Mouse (Mus musculus) MEL (cell line): ENCODE measurements at regions not wholly inside any gene's neighbourhood (a gene's known extent, or its start where the extent isn't known, plus 50 kb on each side); places are given as distances from the start of the nearest gene placed in this dataset.

Source experiments
- DNase-seq: peaks from one replicate; pipeline ENCODE4 v3.0.0; 2011; ENCODE audit warnings: low read depth, low spot score
- H3K27ac ChIP-seq: 2 replicates; pipeline ENCODE4 v1.5.1; 2012; ENCODE audit warnings: low read depth, mild to moderate bottlenecking, control low read depth, low read length, moderate library complexity; ENCODE audit not compliant: control insufficient read depth
- H3K27me3 ChIP-seq, 2 experiments: fragments of 150-350 bp in 1 of 2; sonication (generic) in 1 of 2; 2 replicates each; pipeline ENCODE4 v1.6.1; 2012; ENCODE audit warnings: low read length in 2 of 2, mild to moderate bottlenecking in 2 of 2, improper control_type of control experiment in 1 of 2, moderate library complexity in 1 of 2; ENCODE audit not compliant: insufficient read depth in 2 of 2, control insufficient read depth in 1 of 2
- H3K36me3 ChIP-seq, 2 experiments: 2 replicates each; pipeline ENCODE4 v1.6.1; 2012 to 2014; ENCODE audit warnings: low read length in 2 of 2, improper control_type of control experiment in 1 of 2, inconsistent platforms in 1 of 2, mild to moderate bottlenecking in 1 of 2; ENCODE audit not compliant: insufficient read depth in 2 of 2, control insufficient read depth in 1 of 2
- H3K4me1 ChIP-seq, 2 experiments: fragments of 150-350 bp in 1 of 2; sonication (generic) in 1 of 2; 2 replicates each; pipeline ENCODE4 v1.6.1; 2012; ENCODE audit warnings: low read length in 2 of 2, improper control_type of control experiment in 1 of 2, mild to moderate bottlenecking in 1 of 2; ENCODE audit not compliant: insufficient read depth in 2 of 2, control insufficient read depth in 1 of 2
- H3K4me3 ChIP-seq, 2 experiments: fragments of 150-350 bp in 1 of 2; sonication (generic) in 1 of 2; 2 replicates each; pipeline ENCODE4 v1.5.1; 2012; ENCODE audit warnings: low read depth in 2 of 2, low read length in 2 of 2, mild to moderate bottlenecking in 2 of 2, moderate library complexity in 2 of 2, control low read depth in 1 of 2, improper control_type of control experiment in 1 of 2; ENCODE audit not compliant: control insufficient read depth in 1 of 2, insufficient read depth in 1 of 2
- H3K79me2 ChIP-seq: 2 replicates; pipeline ENCODE4 v1.6.1; 2012; ENCODE audit warnings: mild to moderate bottlenecking, low read length, moderate library complexity; ENCODE audit not compliant: control insufficient read depth, poor library complexity, insufficient read depth
- H3K9ac ChIP-seq: 2 replicates; pipeline ENCODE4 v1.6.1; 2012; ENCODE audit warnings: low read depth, mild to moderate bottlenecking, control low read depth, low read length, moderate library complexity; ENCODE audit not compliant: control insufficient read depth, poor library complexity, severe bottlenecking
- H3K9me3 ChIP-seq: fragments of 150-350 bp; sonication (generic); replicated peaks from 2 replicates; pipeline ENCODE4 v1.6.1; 2012; ENCODE audit warnings: mild to moderate bottlenecking, low read length, improper control_type of control experiment, moderate library complexity; ENCODE audit not compliant: insufficient read depth
- BHLHE40 ChIP-seq: IDR thresholded peaks from 2 replicates; pipeline ENCODE4 v1.6.1; 2012; ENCODE audit warnings: low read depth, mild to moderate bottlenecking, inconsistent platforms, low read length, improper control_type of control experiment, borderline replicate concordance
- CTCF ChIP-seq, 3 experiments: IDR thresholded peaks in 2 of 3; conservative IDR thresholded peaks in 1 of 3; 2 replicates each; pipeline ENCODE4 v1.5.1; 2011 to 2012; ENCODE audit warnings: low read length in 3 of 3, low read depth in 2 of 3, mild to moderate bottlenecking in 2 of 3, improper control_type of control experiment in 1 of 3, inconsistent platforms in 1 of 3, mixed read lengths in 1 of 3, moderate library complexity in 1 of 3; ENCODE audit not compliant: control insufficient read depth in 1 of 3, insufficient read depth in 1 of 3, poor library complexity in 1 of 3, severe bottlenecking in 1 of 3
- E2F4 ChIP-seq: IDR thresholded peaks from 2 replicates; pipeline ENCODE4 v1.6.1; 2011; ENCODE audit warnings: low read depth, low read length, improper control_type of control experiment, borderline replicate concordance
- ELF1 ChIP-seq: IDR thresholded peaks from 2 replicates; pipeline ENCODE4 v1.6.1; 2014; ENCODE audit warnings: low read depth, mild to moderate bottlenecking, inconsistent platforms, low read length, improper control_type of control experiment, moderate library complexity
- EP300 ChIP-seq, 2 experiments: IDR thresholded peaks; 2 replicates each; pipeline ENCODE4 v1.6.1; 2011; ENCODE audit warnings: improper control_type of control experiment in 2 of 2, low read length in 2 of 2, low read depth in 1 of 2, mild to moderate bottlenecking in 1 of 2
- GATA1 ChIP-seq: IDR thresholded peaks from 2 replicates; pipeline ENCODE4 v1.6.1; 2011; ENCODE audit warnings: low read depth, low read length, improper control_type of control experiment
- HCFC1 ChIP-seq: IDR thresholded peaks from 2 replicates; pipeline ENCODE4 v1.6.1; 2012; ENCODE audit warnings: low read depth, mild to moderate bottlenecking, inconsistent platforms, low read length, improper control_type of control experiment, moderate library complexity
- MAFK ChIP-seq: IDR thresholded peaks from 2 replicates; pipeline ENCODE4 v1.6.1; 2011; ENCODE audit warnings: low read depth, mild to moderate bottlenecking, low read length, improper control_type of control experiment, borderline replicate concordance
- MAX ChIP-seq: IDR thresholded peaks from 2 replicates; pipeline ENCODE4 v1.6.1; 2011; ENCODE audit warnings: low read length, improper control_type of control experiment
- MEF2A ChIP-seq: IDR thresholded peaks from 2 replicates; pipeline ENCODE4 v1.6.1; 2014; ENCODE audit warnings: low read depth, mild to moderate bottlenecking, inconsistent platforms, low read length, improper control_type of control experiment; ENCODE audit not compliant: poor library complexity, insufficient replicate concordance, severe bottlenecking; ENCODE audit errors: extremely low read depth
- MXI1 ChIP-seq: IDR thresholded peaks from 2 replicates; pipeline ENCODE4 v1.6.1; 2011; ENCODE audit warnings: mild to moderate bottlenecking, low read depth, low read length, improper control_type of control experiment
- MYB ChIP-seq: IDR thresholded peaks from 2 replicates; pipeline ENCODE4 v1.6.1; 2011; ENCODE audit warnings: mild to moderate bottlenecking, low read depth, low read length, improper control_type of control experiment
- MYC ChIP-seq: IDR thresholded peaks from 2 replicates; pipeline ENCODE4 v1.6.1; 2011; ENCODE audit warnings: low read depth, mild to moderate bottlenecking, low read length, improper control_type of control experiment, moderate library complexity
- NRF1 ChIP-seq: IDR thresholded peaks from 2 replicates; pipeline ENCODE4 v1.6.1; 2014; ENCODE audit warnings: low read depth, mild to moderate bottlenecking, inconsistent platforms, low read length, improper control_type of control experiment, moderate library complexity; ENCODE audit not compliant: poor library complexity, insufficient read depth, severe bottlenecking
- POLR2AphosphoS5 ChIP-seq: IDR thresholded peaks from 2 replicates; pipeline ENCODE4 v1.6.1; 2012; ENCODE audit warnings: low read depth, borderline replicate concordance, mild to moderate bottlenecking, inconsistent platforms, low read length, moderate library complexity, mixed read lengths
- RCOR1 ChIP-seq: IDR thresholded peaks from 2 replicates; pipeline ENCODE4 v1.6.1; 2012; ENCODE audit warnings: low read depth, mild to moderate bottlenecking, inconsistent platforms, low read length, improper control_type of control experiment
- SMC3 ChIP-seq: IDR thresholded peaks from 2 replicates; pipeline ENCODE4 v1.6.1; 2011; ENCODE audit warnings: low read depth, low read length, improper control_type of control experiment
- TBP ChIP-seq: IDR thresholded peaks from 2 replicates; pipeline ENCODE4 v1.8.0; 2011; ENCODE audit warnings: low read depth, low read length, improper control_type of control experiment
- TCF12 ChIP-seq: IDR thresholded peaks from 2 replicates; pipeline ENCODE4 v1.6.1; 2014; ENCODE audit warnings: low read depth, mild to moderate bottlenecking, inconsistent platforms, low read length, improper control_type of control experiment, moderate library complexity
- USF2 ChIP-seq, 2 experiments: IDR thresholded peaks; 2 replicates each; pipeline ENCODE4 v1.6.1; 2011 to 2012; ENCODE audit warnings: improper control_type of control experiment in 2 of 2, low read length in 2 of 2, borderline replicate concordance in 1 of 2, inconsistent platforms in 1 of 2, low read depth in 1 of 2, mild to moderate bottlenecking in 1 of 2; ENCODE audit not compliant: insufficient read depth in 1 of 2
- ZNF384 ChIP-seq: IDR thresholded peaks from 2 replicates; pipeline ENCODE4 v1.6.1; 2012; ENCODE audit warnings: low read depth, mild to moderate bottlenecking, inconsistent platforms, low read length, improper control_type of control experiment

DNA sequence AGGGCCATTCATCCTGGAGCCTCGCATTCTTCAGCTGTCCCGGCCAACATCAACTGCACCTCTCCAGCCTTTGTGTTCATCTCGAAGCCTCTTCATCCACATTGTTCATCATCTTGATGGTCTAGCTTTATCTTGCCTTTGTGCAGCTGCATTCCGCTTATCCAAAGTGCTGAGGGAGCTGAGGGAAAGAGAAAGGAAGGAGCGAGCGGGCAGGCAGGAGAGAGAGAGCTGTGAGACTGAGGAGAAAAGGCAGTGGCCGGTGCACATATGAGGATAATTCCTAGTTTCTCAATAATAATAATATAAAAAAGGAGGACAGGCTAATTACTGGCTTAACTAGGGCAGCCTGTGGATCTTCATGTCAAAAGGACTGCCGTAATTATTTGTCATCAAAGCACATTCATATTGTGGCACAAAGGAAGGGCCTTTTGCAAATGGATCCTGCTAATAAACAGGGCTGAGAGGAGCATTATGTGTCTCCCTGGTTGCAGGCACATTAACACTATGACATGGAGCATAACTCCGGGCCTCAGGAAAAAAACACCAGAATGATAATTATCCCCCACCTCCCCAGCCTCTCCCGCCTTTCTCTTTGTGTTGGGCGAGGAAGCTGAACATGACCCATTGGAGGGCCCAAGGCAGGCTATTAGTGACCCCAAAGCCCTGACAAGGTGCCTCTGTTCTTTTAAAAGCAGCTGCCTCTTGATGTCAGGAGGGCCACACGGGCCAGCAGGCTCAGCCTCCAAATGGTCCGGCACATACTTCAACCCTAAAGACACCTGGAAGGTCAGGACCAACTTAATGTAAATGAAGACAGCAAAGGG is 751.9 kb downstream of the Bcl11a start:
- Histone ChIP-seq H3K36me3 (no peaks in the 10 kb centered on the region), H3K27me3 (no peaks in the 10 kb centered on the region), H3K4me1 (no peaks in the 10 kb centered on the region), H3K9ac (no peak overlapping the region), H3K27ac (no peak overlapping the region), H3K4me3 (no peak overlapping the region), H3K9me3 (no peaks in the 10 kb centered on the region), H3K79me2 (no peaks in the 10 kb centered on the region)
- TF ChIP-seq EP300 (IDR thresholded peaks at IDR 0.05; ENCODE audit: low read depth in 1 of 2, low read length in 2 of 2) (no peak), MEF2A (no peak), SMC3 (no peak), ELF1 (no peak), BHLHE40 (no peak), USF2 (IDR thresholded peaks at IDR 0.05; ENCODE audit: borderline replicate concordance in 1 of 2, insufficient read depth in 1 of 2, low read depth in 1 of 2, low read length in 2 of 2) (no peak), RCOR1 (no peak), MAFK (no peak), E2F4 (no peak)
- DNase-seq: no peak

DNA sequence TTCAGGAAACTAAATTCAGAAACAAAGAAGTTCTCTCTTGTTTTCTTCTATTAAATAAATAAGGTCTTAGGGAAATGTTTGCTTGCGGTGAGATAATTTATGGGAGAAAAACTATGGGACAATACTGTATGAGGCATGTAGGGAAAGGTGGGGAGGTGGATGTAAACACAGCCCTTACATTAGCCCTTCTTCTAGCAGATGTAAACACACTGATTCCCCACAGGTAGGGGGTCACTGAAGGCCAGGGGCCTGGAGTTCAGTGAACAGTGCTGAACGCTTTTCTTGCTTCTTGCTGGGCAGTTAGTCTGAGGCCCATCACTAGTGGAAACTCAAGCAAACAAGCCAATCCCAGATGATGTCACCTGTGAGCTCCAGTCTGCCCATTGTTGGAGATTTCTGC is 752.6 kb downstream of the Bcl11a start:
- Histone ChIP-seq H3K4me3 (no peak overlapping the region), H3K27me3 (no peaks in the 10 kb centered on the region), H3K27ac (no peak overlapping the region), H3K36me3 (no peaks in the 10 kb centered on the region), H3K9me3 (no peaks in the 10 kb centered on the region), H3K4me1 (no peaks in the 10 kb centered on the region), H3K79me2 (no peaks in the 10 kb centered on the region)
- no peak for TF ChIP-seq BHLHE40
- no peak for TF ChIP-seq EP300 (IDR thresholded peaks at IDR 0.05; ENCODE audit: low read depth in 1 of 2, low read length in 2 of 2)
- no peak for TF ChIP-seq TCF12
- no peak for TF ChIP-seq POLR2AphosphoS5
- TF ChIP-seq GATA1: no peak
- no peak for TF ChIP-seq MYC
- no peak for TF ChIP-seq MAX
- TF ChIP-seq CTCF (IDR thresholded peaks at IDR 0.05 in 2 of 3, conservative IDR thresholded peaks at IDR 0.05 in 1 of 3; ENCODE audit: control insufficient read depth in 1 of 3, insufficient read depth in 1 of 3, low read depth in 2 of 3, low read length in 3 of 3, poor library complexity in 1 of 3, severe bottlenecking in 1 of 3): no peak
- no peak for TF ChIP-seq MXI1
- no peak for TF ChIP-seq ZNF384
- TF ChIP-seq MYB: no peak
- TF ChIP-seq TBP: no peak
- no peak for TF ChIP-seq E2F4
- no peak for TF ChIP-seq MAFK
- TF ChIP-seq HCFC1: no peak
- TF ChIP-seq RCOR1: no peak
- TF ChIP-seq NRF1: no peak
- TF ChIP-seq, all 39 proteins: peak for 0
- DNase-seq: no peak
- no peak overlapping the region for H3K9ac ChIP-seq
